Mouse (Mus musculus): Measurements from ENCODE around the gene Ccr10.

Gene Ccr10

GRCm38 (mm10) chr11:101188166-101188805 is 13.0 kb upstream of the Ccr10 start:
- no peak for DNase-seq (ENCODE audit: low spot score in 2 of 2)

- DNase-seq (ENCODE audit: low spot score in 2 of 2), result no peak
Observed at GRCm38 (mm10) chr11:101187541-101187940, 12.3 kb upstream of the Ccr10 start.

GRCm38 (mm10) chr11:101186526-101187247 is 11.4 kb upstream of the Ccr10 start:
- no peak for DNase-seq (ENCODE audit: low spot score in 2 of 2)

- DNase-seq (ENCODE audit: low spot score in 2 of 2), result no peak
Observed at GRCm38 (mm10) chr11:101185441-101185840, 10.2 kb upstream of the Ccr10 start.

DNA sequence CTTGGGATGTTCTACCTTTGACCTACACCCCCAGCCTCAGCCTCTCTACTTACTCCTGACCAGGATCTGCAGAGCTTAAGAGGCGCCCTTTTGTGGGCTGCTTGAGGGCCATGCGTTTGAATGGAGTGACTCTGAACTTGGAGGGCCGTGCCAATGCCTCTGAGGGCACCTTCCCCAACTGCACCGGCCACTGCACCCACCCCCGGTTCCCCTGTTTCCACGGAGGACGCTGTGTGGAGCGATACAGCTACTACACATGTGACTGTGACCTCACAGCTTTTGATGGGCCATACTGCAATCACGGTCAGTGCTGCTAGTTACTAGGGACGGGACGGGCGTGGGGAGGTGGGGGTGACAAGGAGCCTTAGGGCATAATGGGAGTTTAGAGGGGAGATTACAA is 9.7 kb upstream of the Ccr10 start:
- no peak for DNase-seq (ENCODE audit: low spot score in 2 of 2)

GRCm38 (mm10) chr11:101182771-101183517 is 7.7 kb upstream of the Ccr10 start:
- DNase-seq (ENCODE audit: low spot score in 2 of 2), result no peak

- no peak for DNase-seq (ENCODE audit: low spot score in 2 of 2)
Observed at GRCm38 (mm10) chr11:101181961-101182360, 6.7 kb upstream of the Ccr10 start.

DNA sequence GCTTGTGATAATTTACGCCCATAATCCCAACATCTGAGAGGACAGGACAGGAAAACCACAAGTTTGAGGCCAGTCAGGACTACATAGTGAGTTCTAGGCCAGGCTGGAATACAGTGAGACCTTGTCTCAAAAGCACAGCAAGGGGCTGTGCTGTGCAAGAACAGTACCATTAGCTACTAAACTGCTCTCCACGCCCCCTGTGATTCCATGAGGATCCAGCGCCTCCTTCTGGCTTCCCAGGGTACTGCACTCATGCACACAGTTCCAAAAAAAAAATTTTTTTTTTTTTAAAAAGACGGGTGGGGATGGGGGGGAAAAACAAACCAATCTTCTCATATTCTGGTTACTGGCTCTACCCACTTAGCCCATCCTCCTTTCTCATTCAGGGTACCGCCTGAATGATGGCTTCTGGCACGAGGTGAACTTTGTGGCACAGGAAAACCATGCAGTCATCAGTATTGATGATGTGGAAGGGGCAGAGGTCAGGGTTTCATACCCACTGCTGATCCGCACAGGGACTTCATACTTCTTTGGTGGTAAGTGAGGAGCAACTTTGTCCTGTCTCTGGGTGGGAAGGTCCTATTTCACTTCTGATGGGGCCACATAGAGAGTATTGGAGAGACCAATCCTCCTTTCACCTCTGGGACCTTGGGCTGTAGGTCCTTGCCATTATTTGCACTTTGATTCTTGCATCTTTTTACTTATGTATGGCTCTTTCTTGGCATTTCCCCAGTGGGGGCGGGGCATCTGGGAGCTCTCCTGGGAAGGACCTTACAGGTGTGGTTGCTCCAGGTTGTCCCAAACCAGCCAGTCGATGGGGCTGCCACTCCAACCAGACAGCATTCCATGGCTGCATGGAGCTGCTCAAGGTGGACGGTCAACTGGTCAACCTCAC is 5.8 kb upstream of the Ccr10 start:
- DNase-seq (ENCODE audit: low spot score in 2 of 2), result peak in 1 of 2 experiments; percentile 56

- DNase-seq (ENCODE audit: low spot score in 2 of 2), result no peak
Observed at GRCm38 (mm10) chr11:101180261-101180660, 5.0 kb upstream of the Ccr10 start.

- DNase-seq (ENCODE audit: low spot score in 2 of 2), result no peak
Observed at GRCm38 (mm10) chr11:101179306-101179705, 4.1 kb upstream of the Ccr10 start.

DNA sequence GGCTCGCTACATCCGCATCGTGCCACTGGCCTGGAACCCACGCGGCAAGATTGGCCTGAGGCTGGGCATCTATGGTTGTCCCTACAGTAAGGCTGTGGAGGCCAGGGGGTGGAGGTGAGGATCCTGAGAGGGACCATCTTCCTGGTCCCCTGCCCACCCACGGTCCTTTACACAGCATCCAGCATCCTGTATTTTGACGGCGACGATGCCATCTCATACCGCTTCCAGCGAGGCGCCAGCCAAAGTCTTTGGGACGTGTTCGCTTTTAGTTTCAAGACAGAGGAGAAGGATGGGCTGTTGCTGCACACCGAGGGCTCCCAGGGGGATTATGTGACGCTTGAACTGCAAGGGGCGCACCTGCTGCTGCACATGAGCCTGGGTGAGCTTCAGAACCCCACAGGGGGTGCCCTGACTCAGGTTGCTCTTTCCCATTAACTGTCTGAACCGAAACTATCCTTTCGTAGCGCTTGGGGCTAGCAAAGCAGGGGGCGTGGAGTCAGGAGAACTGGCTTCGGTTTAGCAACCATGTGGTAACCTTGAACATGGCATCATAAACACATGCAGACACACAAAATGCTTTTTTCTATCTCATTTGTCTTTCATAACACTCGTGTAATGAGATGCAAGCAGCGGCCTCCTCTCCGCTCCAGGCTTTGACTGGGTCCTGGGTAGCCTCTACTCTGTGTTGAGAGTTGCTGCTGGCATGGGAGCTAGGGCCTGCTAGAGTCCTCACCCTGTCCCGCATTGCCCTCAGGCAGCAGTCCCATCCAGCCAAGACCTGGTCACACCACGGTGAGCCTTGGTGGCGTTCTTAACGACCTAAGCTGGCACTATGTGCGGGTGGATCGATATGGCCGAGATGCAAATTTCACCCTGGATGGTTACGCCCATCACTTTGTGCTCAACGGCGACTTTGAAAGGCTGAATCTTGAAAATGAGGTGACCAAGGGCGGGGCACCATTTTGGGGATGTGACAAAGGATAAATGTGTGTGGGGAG is 3.1 kb upstream of the Ccr10 start:
- DNase-seq (ENCODE audit: low spot score in 2 of 2), result no peak

- peak; percentile 43 to 60 for DNase-seq (ENCODE audit: low spot score in 2 of 2)
Observed at GRCm38 (mm10) chr11:101176933-101177773, 1.9 kb upstream of the Ccr10 start.

DNA sequence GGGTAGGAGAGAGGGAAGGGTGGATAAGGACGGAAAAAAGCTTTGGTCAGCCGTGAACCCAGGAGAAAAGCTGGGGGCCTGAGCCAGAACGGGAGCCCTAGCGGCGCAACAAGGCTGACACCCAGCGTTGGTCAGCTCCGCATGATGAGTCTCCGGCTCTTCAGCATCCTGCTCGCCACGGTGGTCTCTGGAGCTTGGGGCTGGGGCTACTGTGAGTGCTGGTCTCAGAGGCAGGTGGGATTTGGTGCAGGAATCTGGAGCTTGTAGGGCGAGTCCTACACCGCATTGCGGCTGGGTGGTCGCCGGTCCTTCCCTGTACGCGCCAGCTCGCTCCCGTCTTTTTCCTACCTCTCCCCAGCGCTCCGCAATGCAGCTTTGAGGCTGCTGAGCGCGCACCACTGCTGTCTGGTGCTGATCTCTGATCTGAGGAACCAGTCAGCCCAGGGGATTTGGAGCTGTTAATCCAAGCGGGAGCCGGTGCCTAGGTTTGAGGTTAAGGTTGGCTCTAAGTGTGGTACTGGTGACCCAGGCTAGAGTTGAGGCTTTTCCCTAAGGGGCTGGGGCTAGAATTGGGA is 961 bp upstream of the Ccr10 start:
- DNase-seq (ENCODE audit: low spot score in 2 of 2), result no peak

DNA sequence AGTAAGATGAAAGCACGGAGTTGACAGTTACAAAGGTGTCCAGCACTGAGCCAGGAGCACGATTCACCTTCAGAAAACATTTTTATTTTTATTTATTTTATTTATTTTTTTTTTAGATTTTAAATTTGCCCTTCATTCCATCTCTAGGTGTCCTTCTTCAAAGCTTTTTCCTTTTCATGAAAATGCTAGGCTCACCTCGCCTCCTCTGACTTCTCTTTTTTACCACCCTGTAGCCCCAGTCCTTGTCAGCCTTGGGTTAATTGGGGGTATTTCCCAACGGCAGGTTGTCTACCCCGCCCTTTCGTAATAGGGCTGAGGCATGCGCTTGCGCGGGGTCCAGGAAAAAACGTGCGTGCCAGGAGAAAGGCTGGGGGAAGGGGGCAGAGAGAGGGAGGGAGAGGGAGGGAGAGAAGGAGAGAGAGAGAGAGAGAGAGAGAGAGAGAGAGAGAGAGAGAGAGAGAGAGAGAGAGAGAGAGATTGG is 433 bp upstream of the Ccr10 start:
- DNase-seq (ENCODE audit: low spot score in 2 of 2), result no peak

- no peak for DNase-seq (ENCODE audit: low spot score in 2 of 2)
Observed at GRCm38 (mm10) chr11:101174389-101174745, 876 bp downstream of the Ccr10 start.

- peak; percentile 48 to 69 for DNase-seq (ENCODE audit: low spot score in 2 of 2)
Observed at GRCm38 (mm10) chr11:101173631-101174388, 1.4 kb downstream of the Ccr10 start.

DNA sequence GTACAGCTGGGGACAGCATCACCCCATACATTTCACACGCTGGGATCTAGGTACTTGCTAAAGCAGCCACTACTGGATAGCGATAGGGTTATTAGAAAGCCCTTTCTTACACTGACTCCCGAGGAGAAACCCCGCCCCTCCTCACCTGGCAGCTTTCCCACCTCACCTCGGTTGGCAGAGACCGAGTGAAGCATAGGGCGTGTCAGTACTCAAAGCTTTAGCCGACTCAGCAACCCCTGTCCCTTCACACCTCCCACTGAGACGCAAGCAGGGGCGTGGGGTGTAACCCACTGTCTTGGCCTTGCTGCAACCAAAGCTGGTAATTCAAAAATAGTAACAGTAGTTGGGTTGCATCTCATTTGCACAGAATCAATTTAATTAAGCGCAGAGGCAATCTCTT is 2.1 kb downstream of the Ccr10 start:
- DNase-seq (ENCODE audit: low spot score in 2 of 2), result no peak

- no peak for DNase-seq (ENCODE audit: low spot score in 2 of 2)
Observed at GRCm38 (mm10) chr11:101172434-101172815, 2.8 kb downstream of the Ccr10 start.

Data from spleen, postnatal 14 days (tissue).